Mouse (Mus musculus) brain, embryonic 14.5 days (tissue): ENCODE measurements around the gene Rfesd.

Experiments
- CTCF ChIP-seq: fragments of 200-500 bp; IDR thresholded peaks from 2 replicates; pipeline ENCODE4 v1.5.1; 2012; ENCODE audit warnings: inconsistent platforms, mild to moderate bottlenecking, moderate library complexity, borderline replicate concordance; ENCODE audit not compliant: insufficient read depth, insufficient read length; ENCODE audit errors: extremely low read depth
- POLR2A ChIP-seq: fragments of 200-500 bp; IDR thresholded peaks from 2 replicates; pipeline ENCODE4 v1.6.1; 2012; ENCODE audit warnings: mild to moderate bottlenecking, inconsistent platforms, borderline replicate concordance; ENCODE audit not compliant: poor library complexity, insufficient read depth, insufficient read length, severe bottlenecking; ENCODE audit errors: extremely low read depth

DNA sequence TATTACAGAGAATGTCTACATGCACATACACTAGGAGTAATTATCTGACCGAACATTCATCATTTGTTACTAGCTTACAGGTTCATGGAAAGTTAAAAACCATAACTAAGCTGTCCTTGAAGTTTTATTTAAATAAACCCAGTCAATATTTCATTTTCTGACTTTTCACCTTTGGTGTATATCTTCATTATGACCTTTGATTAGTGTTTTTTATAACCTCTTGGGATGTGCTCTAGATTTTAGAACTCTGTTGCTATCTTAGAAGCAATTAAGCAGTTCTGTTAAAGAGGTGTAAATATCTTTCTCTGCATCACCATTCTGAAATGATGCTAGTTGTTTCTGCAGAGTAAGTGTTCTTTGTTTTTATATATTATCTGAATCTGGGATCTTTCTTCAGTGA lies 51.7 kb downstream of the Rfesd start, which contains the start of gene Spata9:
- no peak for TF ChIP-seq CTCF
- TF ChIP-seq POLR2A: no peak
